Mouse (Mus musculus) C2C12 (cell line): ENCODE data around the gene Stxbp1.

Experiments
- CEBPB ChIP-seq: IDR thresholded peaks from one replicate; pipeline ENCODE4 v1.6.1; 2011; ENCODE audit warnings: low read depth, mild to moderate bottlenecking, control low read depth, moderate library complexity
- CTCF ChIP-seq: IDR thresholded peaks from one replicate; pipeline ENCODE4 v1.5.1; 2011; ENCODE audit not compliant: control insufficient read depth, insufficient read depth, insufficient read length
- FOSL1 ChIP-seq: IDR thresholded peaks from one replicate; pipeline ENCODE4 v1.8.0; 2011; ENCODE audit warnings: mild to moderate bottlenecking, low read length; ENCODE audit not compliant: poor library complexity, insufficient read depth, severe bottlenecking

DNA sequence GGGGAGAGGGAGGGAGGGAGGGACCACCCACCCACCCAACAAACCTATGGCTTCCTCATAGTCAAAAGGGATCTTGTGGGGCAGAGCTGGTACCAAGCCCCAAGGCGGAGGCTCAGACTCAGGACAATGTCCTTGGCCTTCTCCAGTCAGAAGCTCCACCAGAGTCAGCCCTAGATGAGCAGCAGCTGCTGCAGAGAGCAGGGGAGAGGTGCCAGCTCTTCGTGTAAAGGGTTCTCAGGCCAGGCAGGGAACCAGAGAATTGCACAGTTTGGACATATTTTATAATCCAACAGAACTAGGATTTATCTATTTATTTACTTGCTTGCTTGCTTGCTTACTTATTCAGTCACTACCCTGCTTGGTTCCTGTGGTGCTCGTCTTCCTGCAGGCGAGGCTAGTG, 107.7 kb downstream of the Stxbp1 start:
- TF ChIP-seq CTCF: no peak
- TF ChIP-seq CEBPB: no peak
- no peak for TF ChIP-seq FOSL1
